Mouse (Mus musculus) heart, embryonic 11.5 days (tissue): Measurements from ENCODE around the gene Eva1b. TPM values are rescaled to one million over a fixed set of nuclear protein-coding genes. Genes with fewer than 3 reads are reported as not detected.

ENCODE experiments used
- ATAC-seq: fragments of 200-750 bp; cut with Nextera tagmentation; replicated peaks from 2 replicates; pipeline ENCODE4 v1.8.0; 2017; ENCODE audit warnings: moderate library complexity; ENCODE audit not compliant: insufficient number of reproducible peaks, low FRiP score, low TSS enrichment
- H3K27ac ChIP-seq: fragments of 300-500 bp; sonication (generic); 2 replicates; pipeline ENCODE4 v1.5.1; 2014; ENCODE audit warnings: mild to moderate bottlenecking, low read depth, low read length
- H3K27me3 ChIP-seq: fragments of 300-500 bp; sonication (generic); 2 replicates; pipeline ENCODE4 v1.6.1; 2014; ENCODE audit warnings: mild to moderate bottlenecking, low read length, mixed read lengths; ENCODE audit not compliant: control insufficient read depth, insufficient read depth
- H3K36me3 ChIP-seq: fragments of 300-500 bp; sonication (generic); 2 replicates; pipeline ENCODE4 v1.6.1; 2014; ENCODE audit warnings: mild to moderate bottlenecking, low read length, moderate library complexity, mixed read lengths; ENCODE audit not compliant: control insufficient read depth, insufficient read depth
- H3K4me1 ChIP-seq: fragments of 300-500 bp; sonication (generic); 2 replicates; pipeline ENCODE4 v1.6.1; 2014; ENCODE audit warnings: low read length; ENCODE audit not compliant: control insufficient read depth, insufficient read depth
- H3K4me2 ChIP-seq: fragments of 300-500 bp; sonication (generic); 2 replicates; pipeline ENCODE4 v1.6.1; 2014; ENCODE audit warnings: mild to moderate bottlenecking, moderate library complexity
- H3K4me3 ChIP-seq: fragments of 300-500 bp; sonication (generic); 2 replicates; pipeline ENCODE4 v1.5.1; 2014; ENCODE audit warnings: low read depth, low read length
- H3K9ac ChIP-seq: fragments of 300-500 bp; sonication (generic); 2 replicates; pipeline ENCODE4 v1.6.1; 2014; ENCODE audit warnings: mild to moderate bottlenecking, low read depth, low read length, moderate library complexity
- H3K9me3 ChIP-seq: fragments of 300-500 bp; sonication (generic); replicated peaks from 2 replicates; pipeline ENCODE4 v1.6.1; 2016; ENCODE audit warnings: low read length; ENCODE audit not compliant: control insufficient read depth
- WGBS: fragments of 180-500 bp; shearing (Covaris S2); extraction: QIAGEN DNeasy Blood & Tissue Kit; methylation state at CpG from one replicate; pipeline ENCODE4 v1.1.7; 2014; ENCODE audit not compliant: insufficient replicate concordance; 5-methylcytosine and 5-hydroxymethylcytosine counted together
- polyA plus RNA-seq: library from polyadenylated mRNA; unstranded; fragments of >200 nt; fragmentation: Nextera tagmentation; extraction: Ambion mirVana; gene quantifications from 2 replicates; pipeline ENCODE4 v1.2.1, GENCODE M21; 2014

Eva1b gene
- polyA plus RNA-seq, 1 experiment from 2014 or later, result 31.9 TPM

- H3K9me3 ChIP-seq, result no peaks in the 10 kb centered on the region; the same call in 1 of the 2 replicates
- H3K27ac ChIP-seq, result no peak overlapping the region
Observed at GRCm38 (mm10) chr4:126115871-126116521, 31.5 kb upstream of the Eva1b start.

GRCm38 (mm10) chr4:126117116-126117515 lies 30.4 kb upstream of the Eva1b start:
- WGBS, result 79% methylated on average over 8 of the region's 8 CpGs
- H3K27me3 ChIP-seq, result no peaks in the 10 kb centered on the region
- peaks cover 9% of the 10 kb centered on the region for H3K36me3 ChIP-seq
- no peak for ATAC-seq
- H3K4me3 ChIP-seq, result no peak overlapping the region
- H3K27ac ChIP-seq, result no peak overlapping the region
- H3K4me2 ChIP-seq, result no peak overlapping the region
- no peak overlapping the region for H3K9ac ChIP-seq
- peaks cover 8% of the 10 kb centered on the region; the same call in 1 of the 2 replicates for H3K4me1 ChIP-seq
- H3K9me3 ChIP-seq, result peaks cover 4% of the 10 kb centered on the region; the same call in 1 of the 2 replicates

More at GRCm38 (mm10) chr4:126115871-126116521, 31.5 kb upstream of the Eva1b start:
- Histone ChIP-seq H3K9ac (no peak overlapping the region), H3K36me3 (peaks cover 2% of the 10 kb centered on the region; the same call in 1 of the 2 replicates), H3K4me3 (no peak overlapping the region), H3K4me2 (no peak overlapping the region), H3K4me1 (peaks cover 18% of the 10 kb centered on the region), H3K27me3 (no peaks in the 10 kb centered on the region)
- WGBS, result 67% methylated on average over 6 of the region's 6 CpGs
- no peak for ATAC-seq

GRCm38 (mm10) chr4:126118651-126119050 lies 28.9 kb upstream of the Eva1b start:
- Histone ChIP-seq H3K4me3 (no peak overlapping the region), H3K27ac (no peak overlapping the region), H3K36me3 (peaks cover 9% of the 10 kb centered on the region), H3K9me3 (peaks cover 4% of the 10 kb centered on the region; the same call in 1 of the 2 replicates), H3K4me2 (no peak overlapping the region), H3K27me3 (no peaks in the 10 kb centered on the region), H3K4me1 (peaks cover 4% of the 10 kb centered on the region; the same call in 1 of the 2 replicates), H3K9ac (no peak overlapping the region)
- no peak for ATAC-seq
- 86% methylated on average over 4 of the region's 4 CpGs for WGBS

GRCm38 (mm10) chr4:126119051-126119450 lies 28.5 kb upstream of the Eva1b start:
- H3K36me3 ChIP-seq, result peaks cover 9% of the 10 kb centered on the region
- H3K4me1 ChIP-seq, result 0 out of 2 replicates have a peak, but pooled peaks cover under 1% of the 10 kb centered on the region
- no peak for ATAC-seq
- no peak overlapping the region for H3K4me2 ChIP-seq
- H3K9ac ChIP-seq, result no peak overlapping the region
- WGBS, result 79% methylated on average over 1 of the region's 1 CpGs
- no peak overlapping the region for H3K4me3 ChIP-seq
- no peak overlapping the region for H3K27ac ChIP-seq
- H3K9me3 ChIP-seq, result peaks cover 4% of the 10 kb centered on the region; the same call in 1 of the 2 replicates
- H3K27me3 ChIP-seq, result no peaks in the 10 kb centered on the region

GRCm38 (mm10) chr4:126120052-126120451 lies 27.5 kb upstream of the Eva1b start:
- H3K9ac ChIP-seq, result no peak overlapping the region
- no peak overlapping the region for H3K4me3 ChIP-seq
- H3K4me1 ChIP-seq, result no peaks in the 10 kb centered on the region
- H3K9me3 ChIP-seq, result peaks cover 4% of the 10 kb centered on the region; the same call in 1 of the 2 replicates
- no peaks in the 10 kb centered on the region for H3K27me3 ChIP-seq
- H3K4me2 ChIP-seq, result no peak overlapping the region
- WGBS, result 88% methylated on average over 5 of the region's 5 CpGs
- no peak overlapping the region for H3K27ac ChIP-seq
- ATAC-seq, result no peak
- H3K36me3 ChIP-seq, result peaks cover 13% of the 10 kb centered on the region

GRCm38 (mm10) chr4:126120506-126120905 lies 27.0 kb upstream of the Eva1b start:
- Histone ChIP-seq H3K9me3 (peaks cover 4% of the 10 kb centered on the region; the same call in 1 of the 2 replicates), H3K4me2 (no peak overlapping the region), H3K27ac (no peak overlapping the region), H3K36me3 (peaks cover 14% of the 10 kb centered on the region), H3K27me3 (no peaks in the 10 kb centered on the region), H3K4me3 (no peak overlapping the region), H3K9ac (no peak overlapping the region), H3K4me1 (no peaks in the 10 kb centered on the region)
- 89% methylated on average over 2 of the region's 2 CpGs for WGBS
- ATAC-seq, result no peak

GRCm38 (mm10) chr4:126123309-126124040 lies 24.1 kb upstream of the Eva1b start:
- H3K9ac ChIP-seq, result no peak overlapping the region
- H3K4me3 ChIP-seq, result no peak overlapping the region
- peaks cover 22% of the 10 kb centered on the region for H3K36me3 ChIP-seq
- peaks cover 4% of the 10 kb centered on the region; the same call in 1 of the 2 replicates for H3K9me3 ChIP-seq
- 84% methylated on average over 10 of the region's 10 CpGs for WGBS
- no peak overlapping the region for H3K27ac ChIP-seq
- no peaks in the 10 kb centered on the region for H3K27me3 ChIP-seq
- 0 out of 2 replicates have a peak, but pooled peaks have one; percentile 18 for ATAC-seq
- no peaks in the 10 kb centered on the region for H3K4me1 ChIP-seq
- H3K4me2 ChIP-seq, result no peak overlapping the region

GRCm38 (mm10) chr4:126130502-126130901 lies 17.0 kb upstream of the Eva1b start:
- Histone ChIP-seq H3K9me3 (no peaks in the 10 kb centered on the region), H3K27ac (peak overlapping the region; percentile 73), H3K4me3 (no peak overlapping the region), H3K9ac (no peak overlapping the region), H3K4me1 (peaks cover 27% of the 10 kb centered on the region), H3K36me3 (peaks cover 16% of the 10 kb centered on the region), H3K27me3 (no peaks in the 10 kb centered on the region), H3K4me2 (no peak overlapping the region; the same call in 1 of the 2 replicates)
- 48% methylated on average over 11 of the region's 11 CpGs for WGBS
- ATAC-seq, result no peak
